Mouse (Mus musculus) ES-Bruce4 (cell line): ENCODE results near the gene Rsph1.

Source experiments
- CTCF ChIP-seq: IDR thresholded peaks from one replicate; pipeline ENCODE4 v1.8.1; 2011; ENCODE audit warnings: low read depth, low read length
- POLR2A ChIP-seq: IDR thresholded peaks from one replicate; pipeline ENCODE4 v1.8.1; 2011; ENCODE audit warnings: low read length; ENCODE audit not compliant: insufficient read depth

DNA sequence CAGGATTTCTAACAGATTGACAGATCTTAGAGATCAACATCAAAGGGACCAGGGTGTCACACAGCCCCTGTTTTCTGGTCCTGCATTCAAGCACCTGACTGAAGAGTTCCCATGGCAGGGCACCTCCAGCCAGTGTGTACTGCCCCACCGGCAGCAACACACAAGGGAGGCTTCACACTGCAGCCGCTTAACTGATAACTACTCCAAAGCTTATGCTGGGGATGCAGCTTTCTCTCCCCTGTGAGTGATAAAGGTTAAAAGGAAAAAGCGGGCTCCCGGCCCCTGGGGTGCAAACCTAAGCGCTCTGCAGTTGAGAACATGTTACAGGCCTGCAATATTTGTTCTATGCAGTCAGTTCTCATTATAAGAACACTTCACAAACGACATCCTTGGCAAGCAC is 45.4 kb downstream of the Rsph1 start:
- TF ChIP-seq CTCF (no peak), POLR2A (no peak)
